Mouse (Mus musculus) kidney, adult 9 months (tissue): ENCODE measurements at regions not wholly inside any gene's neighbourhood (a gene's known extent, or its start where the extent isn't known, plus 50 kb on each side); places are given as distances from the start of the nearest gene placed in this dataset.

Experiments used
- DNase-seq: peaks from one replicate; pipeline ENCODE4 v3.0.0; 2022

GRCm38 (mm10) chr1:191486766-191487165 is 83.7 kb upstream of the Ppp2r5a start:
- no peak for DNase-seq

GRCm38 (mm10) chr1:191484726-191485425 is 81.8 kb upstream of the Ppp2r5a start:
- DNase-seq = no peak

GRCm38 (mm10) chr1:191479906-191480379 is 76.9 kb upstream of the Ppp2r5a start:
- peak; percentile 74 for DNase-seq

- DNase-seq = no peak
These were observed 69.5 kb upstream of the Ppp2r5a start for GRCm38 (mm10) chr1:191472551-191472950.

GRCm38 (mm10) chr1:191471489-191471888 is 68.4 kb upstream of the Ppp2r5a start:
- DNase-seq = no peak

GRCm38 (mm10) chr1:191470190-191470985 is 67.3 kb upstream of the Ppp2r5a start:
- DNase-seq = peak; percentile 51

- no peak for DNase-seq
These were observed 65.9 kb upstream of the Ppp2r5a start for GRCm38 (mm10) chr1:191468837-191469529.

- no peak for DNase-seq
These were observed 63.2 kb upstream of the Ppp2r5a start for GRCm38 (mm10) chr1:191466261-191466660.

- peak; percentile 66 for DNase-seq
These were observed 62.7 kb upstream of the Ppp2r5a start for GRCm38 (mm10) chr1:191465723-191466122.

GRCm38 (mm10) chr1:191465170-191465569 is 62.1 kb upstream of the Ppp2r5a start:
- DNase-seq = no peak

GRCm38 (mm10) chr1:191461811-191462491 is 58.9 kb upstream of the Ppp2r5a start:
- DNase-seq = peak; percentile 59

GRCm38 (mm10) chr1:191459066-191459465 is 56.0 kb upstream of the Ppp2r5a start:
- DNase-seq = no peak

GRCm38 (mm10) chr1:191458292-191458691 is 55.2 kb upstream of the Ppp2r5a start:
- no peak for DNase-seq

GRCm38 (mm10) chr1:191457103-191457502 is 54.0 kb upstream of the Ppp2r5a start:
- DNase-seq = no peak

- DNase-seq = no peak
These were observed 51.5 kb upstream of the Ppp2r5a start for GRCm38 (mm10) chr1:191454604-191455003.

- DNase-seq = no peak
These were observed 50.5 kb upstream of the Ppp2r5a start for GRCm38 (mm10) chr1:191453589-191453988.
